Mouse (Mus musculus) ovary, postnatal 14 days (tissue): ENCODE results near the gene Gm20896.
"Not testable (repeated sequence)": the region's sequence is repeated elsewhere in the genome, so short reads cannot be mapped to it uniquely, and the experiment has no call there.

Experiments used
- DNase-seq: peaks from one replicate; pipeline ENCODE4 v3.0.0; 2022; ENCODE audit warnings: low spot score

Gene Gm20896

GRCm38 (mm10) chrY:35921426-35921825 is at the start of gene Gm20896:
TSS of gene Gm20896 (minus strand) at chrY:35921526.
- DNase-seq, result not testable (repeated sequence)
